Mouse (Mus musculus) stomach, postnatal 0 days (tissue): ENCODE measurements around the gene Sucnr1. TPM values are rescaled to one million over a fixed set of nuclear protein-coding genes. Genes with fewer than 3 reads are reported as not detected.

Experiments used
- ATAC-seq: fragments of 200-750 bp; cut with Nextera tagmentation; 2 replicates; pipeline ENCODE4 v1.8.0; 2017; ENCODE audit not compliant: low FRiP score, low TSS enrichment
- DNase-seq: peaks from one replicate; pipeline ENCODE4 v3.0.0-alpha.2; 2016; ENCODE audit warnings: low spot score
- H3K27ac ChIP-seq: fragments of 300-500 bp; sonication (generic); replicated peaks from 2 replicates; pipeline ENCODE4 v1.5.1; 2014; ENCODE audit warnings: mild to moderate bottlenecking, control low read depth
- H3K27me3 ChIP-seq: fragments of 300-500 bp; sonication (generic); 2 replicates; pipeline ENCODE4 v1.6.1; 2014; ENCODE audit warnings: low read length; ENCODE audit not compliant: control insufficient read depth, insufficient read depth
- H3K36me3 ChIP-seq: fragments of 300-500 bp; sonication (generic); 2 replicates; pipeline ENCODE4 v1.6.1; 2014; ENCODE audit warnings: low read length, mixed read lengths; ENCODE audit not compliant: control insufficient read depth, insufficient read depth
- H3K4me1 ChIP-seq: fragments of 300-500 bp; sonication (generic); replicated peaks from 2 replicates; pipeline ENCODE4 v1.6.1; 2014; ENCODE audit warnings: antibody characterized with exemption; ENCODE audit not compliant: control insufficient read depth, insufficient read depth
- H3K4me2 ChIP-seq: fragments of 300-500 bp; sonication (generic); replicated peaks from 2 replicates; pipeline ENCODE4 v1.6.1; 2014; ENCODE audit warnings: low read depth, mild to moderate bottlenecking, control low read depth, moderate library complexity
- H3K4me3 ChIP-seq: fragments of 300-500 bp; sonication (generic); 2 replicates; pipeline ENCODE4 v1.5.1; 2014; ENCODE audit warnings: low read depth, low read length, control low read depth
- H3K9ac ChIP-seq: fragments of 300-500 bp; sonication (generic); 2 replicates; pipeline ENCODE4 v1.6.1; 2014; ENCODE audit warnings: mild to moderate bottlenecking, low read length, control low read depth, mixed read lengths
- H3K9me3 ChIP-seq: fragments of 300-500 bp; sonication (generic); 2 replicates; pipeline ENCODE4 v1.6.1; 2016; ENCODE audit warnings: low read length; ENCODE audit not compliant: control insufficient read depth
- CTCF ChIP-seq: IDR thresholded peaks from 2 replicates; pipeline ENCODE4 v1.5.1; 2016; ENCODE audit warnings: antibody characterized with exemption, low read depth, mild to moderate bottlenecking, moderate library complexity
- EP300 ChIP-seq: optimal IDR thresholded peaks from 2 replicates; pipeline ENCODE3; 2016; ENCODE audit warnings: antibody characterized with exemption
- WGBS: fragments of 180-500 bp; shearing (Covaris S2); extraction: QIAGEN DNeasy Blood & Tissue Kit; methylation state at CpG from one replicate; pipeline ENCODE4 v1.1.7; 2014; 5-methylcytosine and 5-hydroxymethylcytosine counted together
- polyA plus RNA-seq: library from polyadenylated mRNA; unstranded; fragments of >200 nt; fragmentation: Nextera tagmentation; extraction: Ambion mirVana; gene quantifications from 2 replicates; pipeline ENCODE4 v1.2.1, GENCODE M21; 2015

The Sucnr1 gene
- polyA plus RNA-seq, 1 experiment from 2014 or later = 0.21 TPM

DNA sequence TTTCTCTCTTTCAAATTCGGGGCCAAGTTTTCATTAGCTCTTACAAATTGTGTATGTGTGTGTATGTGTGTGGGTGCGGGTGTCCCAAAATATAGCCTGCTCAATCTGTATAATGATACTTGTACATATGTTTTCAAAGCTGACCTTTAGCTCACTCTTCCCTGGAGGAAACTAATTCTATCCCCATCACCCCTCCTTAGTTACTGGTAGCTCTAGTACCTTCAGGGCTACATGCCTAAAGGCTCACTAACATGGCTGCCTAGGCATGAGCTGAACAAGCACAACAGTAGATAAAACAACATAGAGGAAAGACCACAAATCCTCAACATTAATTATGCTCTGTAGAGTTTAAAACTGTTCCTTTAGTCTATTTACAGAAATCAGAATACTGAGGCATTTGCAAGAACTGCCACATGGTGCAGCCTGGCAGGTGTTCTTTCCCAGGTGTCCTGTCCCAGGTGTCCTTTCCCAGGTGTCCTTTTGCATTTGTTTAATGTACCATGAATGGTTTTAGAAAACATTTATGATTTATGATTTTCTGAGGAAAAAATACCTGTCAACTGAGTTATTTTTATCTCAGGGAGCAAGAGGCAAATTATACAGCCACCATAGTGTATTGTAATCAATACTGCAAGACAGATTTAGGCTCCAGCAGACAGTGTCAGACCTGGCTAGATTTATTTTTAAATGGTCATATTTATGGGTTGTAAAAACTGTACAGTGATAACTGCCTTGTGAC lies 24.4 kb upstream of the Sucnr1 start:
- Histone ChIP-seq H3K9me3 (no peaks in the 10 kb centered on the region), H3K36me3 (no peaks in the 10 kb centered on the region), H3K27me3 (no peaks in the 10 kb centered on the region), H3K4me3 (no peak overlapping the region), H3K27ac (no peak overlapping the region), H3K4me2 (no peak overlapping the region), H3K9ac (no peak overlapping the region), H3K4me1 (no peaks in the 10 kb centered on the region)
- ATAC-seq (0 out of 2 replicates have a peak, but pooled peaks have one; percentile 35), DNase-seq (no peak)
- WGBS = 69% methylated on average over 2 of the region's 2 CpGs
- TF ChIP-seq CTCF = no peak
- TF ChIP-seq EP300 = no peak

DNA sequence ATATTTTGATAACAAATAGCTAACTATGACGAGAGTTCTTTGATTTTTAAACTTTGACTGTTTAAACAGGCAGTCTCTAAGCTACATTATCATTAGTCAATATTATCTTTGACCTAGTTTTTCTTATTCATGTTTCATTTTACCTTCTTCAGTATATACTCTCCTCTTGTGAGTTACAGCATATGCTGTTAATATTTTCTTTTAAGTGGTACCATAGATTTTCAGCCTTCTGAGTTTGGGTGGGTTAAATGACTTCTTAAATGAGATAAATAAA lies 23.9 kb upstream of the Sucnr1 start:
- Histone ChIP-seq H3K9ac (no peak overlapping the region), H3K27ac (no peak overlapping the region), H3K9me3 (no peaks in the 10 kb centered on the region), H3K4me3 (no peak overlapping the region), H3K4me2 (no peak overlapping the region), H3K4me1 (no peaks in the 10 kb centered on the region), H3K27me3 (no peaks in the 10 kb centered on the region), H3K36me3 (no peaks in the 10 kb centered on the region)
- ATAC-seq = peak; percentile 67; the same call in 1 of the 2 replicates
- no peak for DNase-seq
- TF ChIP-seq EP300 = no peak
- no peak for TF ChIP-seq CTCF
- WGBS = 33% methylated on average over 1 of the region's 1 CpGs

DNA sequence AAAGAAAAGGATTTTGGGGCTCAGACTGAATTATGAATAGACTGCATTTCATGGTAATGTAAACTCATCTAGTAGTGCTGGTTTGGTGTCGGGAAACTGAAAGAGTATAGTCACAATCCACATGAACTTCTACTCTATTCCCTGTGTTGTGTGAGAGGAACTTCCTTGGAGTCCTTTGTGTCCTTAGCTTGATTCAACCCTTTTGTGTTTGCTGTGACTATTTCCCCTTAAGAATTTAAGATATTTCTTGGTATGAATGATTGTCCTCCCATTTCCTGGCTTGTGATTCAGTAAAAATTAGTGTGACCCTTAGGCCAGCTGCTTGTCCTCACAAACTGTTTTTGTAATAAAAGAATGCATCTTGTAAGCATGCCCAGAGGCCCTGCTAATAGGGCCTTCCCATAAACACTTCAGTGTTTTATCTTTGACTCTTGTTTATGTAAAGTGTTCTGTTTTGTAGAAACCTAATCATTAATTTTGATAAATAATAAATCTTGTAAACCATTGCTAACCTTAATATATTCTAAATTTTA lies 2.7 kb upstream of the Sucnr1 start:
- Histone ChIP-seq H3K4me1 (0 out of 2 replicates have a peak, but pooled peaks cover 2% of the 10 kb centered on the region), H3K9me3 (no peaks in the 10 kb centered on the region), H3K4me3 (no peak overlapping the region), H3K4me2 (no peak overlapping the region), H3K36me3 (no peaks in the 10 kb centered on the region), H3K9ac (no peak overlapping the region), H3K27ac (no peak overlapping the region), H3K27me3 (no peaks in the 10 kb centered on the region)
- TF ChIP-seq CTCF (no peak), EP300 (no peak)
- DNase-seq = no peak
- no peak for ATAC-seq
- 54% methylated on average over 1 of the region's 1 CpGs for WGBS

DNA sequence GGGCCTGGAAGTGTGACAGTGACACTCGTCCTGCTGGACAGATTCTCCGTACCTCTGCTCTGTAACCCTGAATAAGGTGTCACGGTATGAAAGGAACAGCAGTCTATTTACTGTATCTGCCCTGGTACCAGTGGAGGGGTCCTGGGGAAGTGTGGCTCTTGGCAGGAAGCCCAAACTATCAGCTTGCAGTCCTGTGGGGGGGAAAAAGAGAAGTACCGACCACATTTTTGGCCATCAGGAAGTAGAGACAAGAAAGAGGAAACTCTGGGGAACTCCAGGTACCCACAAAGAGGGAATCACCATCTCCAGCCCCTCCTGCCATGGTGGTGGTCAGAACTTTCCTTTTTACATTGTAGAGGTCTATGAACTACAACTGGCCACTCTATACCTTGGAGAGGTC lies 1.1 kb upstream of the Sucnr1 start:
- H3K36me3 ChIP-seq = no peaks in the 10 kb centered on the region
- TF ChIP-seq EP300 = no peak
- TF ChIP-seq CTCF = no peak
- 0 out of 2 replicates have a peak, but pooled peaks cover 2% of the 10 kb centered on the region for H3K4me1 ChIP-seq
- WGBS = 50% methylated on average over 4 of the region's 4 CpGs
- no peaks in the 10 kb centered on the region for H3K27me3 ChIP-seq
- H3K27ac ChIP-seq = no peak overlapping the region
- H3K4me2 ChIP-seq = no peak overlapping the region
- H3K4me3 ChIP-seq = no peak overlapping the region
- no peak for ATAC-seq
- H3K9ac ChIP-seq = no peak overlapping the region
- DNase-seq = no peak
- no peaks in the 10 kb centered on the region for H3K9me3 ChIP-seq

DNA sequence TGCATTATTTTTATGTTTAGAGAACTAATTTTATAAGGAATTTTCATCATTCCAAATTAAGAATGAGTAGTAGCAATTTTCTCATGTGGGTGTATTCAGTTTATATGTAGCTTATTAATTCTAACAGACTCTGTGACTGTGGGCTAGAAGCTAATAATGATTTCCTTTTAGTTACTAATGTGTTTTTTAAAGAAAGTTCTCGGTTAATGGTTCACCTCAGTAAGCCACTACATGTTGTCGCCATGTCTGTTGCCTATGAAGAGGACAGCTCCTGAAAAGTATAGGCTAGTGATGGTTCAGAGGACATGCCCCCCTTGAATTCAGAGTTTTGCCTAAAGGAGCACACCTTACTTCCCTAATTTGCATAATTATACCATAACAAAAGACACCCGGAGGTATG lies 1.1 kb downstream of the Sucnr1 start:
- no peak for TF ChIP-seq CTCF
- no peak for TF ChIP-seq EP300
- Histone ChIP-seq H3K9ac (no peak overlapping the region), H3K4me1 (0 out of 2 replicates have a peak, but pooled peaks cover 2% of the 10 kb centered on the region), H3K36me3 (no peaks in the 10 kb centered on the region), H3K9me3 (no peaks in the 10 kb centered on the region), H3K27ac (no peak overlapping the region), H3K4me2 (no peak overlapping the region), H3K4me3 (no peak overlapping the region), H3K27me3 (no peaks in the 10 kb centered on the region)
- WGBS = 93% methylated on average over 3 of the region's 3 CpGs
- DNase-seq (no peak), ATAC-seq (no peak)

DNA sequence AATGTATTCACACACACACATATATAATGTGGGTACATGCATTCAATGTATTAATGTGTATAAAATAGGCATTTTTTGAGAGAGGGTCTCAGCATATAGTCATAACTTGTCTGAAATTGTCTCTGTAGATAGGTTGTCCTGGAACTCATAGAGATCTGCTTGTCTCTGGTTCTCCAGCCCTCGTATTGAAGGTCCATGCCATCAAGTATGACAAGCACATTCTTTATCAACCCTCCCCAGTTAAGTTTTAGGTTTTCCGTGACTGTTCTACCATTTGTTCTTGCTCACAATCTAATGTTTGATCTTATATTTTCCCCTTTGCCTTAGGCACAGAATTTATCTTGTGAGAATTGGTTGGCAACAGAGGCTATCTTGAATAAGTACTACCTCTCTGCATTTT lies 4.1 kb downstream of the Sucnr1 start:
- no peak overlapping the region for H3K4me3 ChIP-seq
- no peaks in the 10 kb centered on the region for H3K27me3 ChIP-seq
- ATAC-seq (no peak), DNase-seq (no peak)
- H3K4me1 ChIP-seq = no peaks in the 10 kb centered on the region
- no peak overlapping the region for H3K27ac ChIP-seq
- no peak overlapping the region for H3K4me2 ChIP-seq
- no peaks in the 10 kb centered on the region for H3K36me3 ChIP-seq
- H3K9ac ChIP-seq = no peak overlapping the region
- WGBS = 89% methylated on average over 2 of the region's 2 CpGs
- no peak for TF ChIP-seq CTCF
- TF ChIP-seq EP300 = no peak
- H3K9me3 ChIP-seq = no peaks in the 10 kb centered on the region
